ENCODE assay signal across 5 mouse cellular contexts in the genomic region with DNA sequence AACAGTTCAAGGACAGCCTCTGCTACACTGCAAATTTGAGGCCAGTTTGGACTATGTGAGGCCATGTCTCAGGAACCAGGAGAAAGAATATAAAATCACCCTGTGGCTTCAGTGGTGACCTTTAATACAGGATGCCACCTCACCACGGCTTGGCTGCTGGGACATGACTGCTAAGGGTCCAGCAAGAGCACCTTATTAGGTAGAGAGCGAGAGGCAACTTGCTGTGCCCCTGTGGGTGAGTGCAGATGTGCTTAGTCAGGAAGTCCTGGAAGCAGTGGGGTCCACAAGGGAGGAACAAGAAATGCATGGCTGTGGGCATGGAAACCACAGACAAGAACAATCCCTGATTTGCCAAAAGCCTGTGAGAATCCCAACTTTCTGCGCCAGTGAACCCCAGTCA. TPM values are rescaled to one million over a fixed set of nuclear protein-coding genes. Genes with fewer than 3 reads are reported as not detected.
A peak's percentile ranks its signal among the peaks of the same experiment; 100 is the strongest.
DNase-seq lines count a peak whose midpoint lies in the region; ATAC-seq lines count a peak whose summit lies in the region.
"Not testable (repeated sequence)": the region's sequence is repeated elsewhere in the genome, so short reads cannot be mapped to it uniquely, and the experiment has no call there.
"Had no signal": no experiment of that assay in that cellular context is flagged by ENCODE, and none has a peak within 500 bp of the region (broad histone marks: within the 10 kb centered on the region; RNA-seq: fewer than 3 reads in every experiment).

No protein-coding gene starts in this region.

- H3K27me3 ChIP-seq in heart, embryonic 10.5 days (ENCODE audit: insufficient read depth, poor library complexity, severe bottlenecking); midbrain, embryonic 11.5 days (ENCODE audit: control insufficient read depth, insufficient read depth, low read length): not testable (repeated sequence)

- WGBS in heart, embryonic 10.5 days, result 78% methylated on average over 3 of the region's 3 CpGs
- 90% methylated on average over 2 of the region's 3 CpGs for WGBS in midbrain, embryonic 11.5 days

- not testable (repeated sequence) for H3K4me2 ChIP-seq in midbrain, embryonic 11.5 days

- H3K9me3 ChIP-seq in heart, embryonic 10.5 days; midbrain, embryonic 11.5 days (ENCODE audit: control insufficient read depth, low read length): not testable (repeated sequence)

- H3K4me3 ChIP-seq in heart, embryonic 10.5 days; midbrain, embryonic 11.5 days (ENCODE audit: low read depth, low read length): not testable (repeated sequence)

- peak; percentile 53 for DNase-seq in heart, adult 11 months
- DNase-seq in heart, embryonic 10.5 days (ENCODE audit: low spot score), result peak; percentile 27
- DNase-seq in midbrain, embryonic 11.5 days (ENCODE audit: low spot score, missing footprints), result peak; percentile 72

- not testable (repeated sequence) for ATAC-seq in midbrain, embryonic 11.5 days (ENCODE audit: low FRiP score)

- not testable (repeated sequence) for H3K27ac ChIP-seq in heart, embryonic 10.5 days; midbrain, embryonic 11.5 days (ENCODE audit: low read depth, low read length)

- H3K9ac ChIP-seq in midbrain, embryonic 11.5 days (ENCODE audit: low read length), result not testable (repeated sequence)

- not testable (repeated sequence) for H3K36me3 ChIP-seq in heart, embryonic 10.5 days; midbrain, embryonic 11.5 days (ENCODE audit: control insufficient read depth, insufficient read depth, low read length)

- not testable (repeated sequence) for H3K4me1 ChIP-seq in heart, embryonic 10.5 days; midbrain, embryonic 11.5 days (ENCODE audit: control insufficient read depth, insufficient read depth, low read length)

RNA-seq across cellular contexts. Expression of a gene that starts 9.6 kb away (rescaled TPM):
- 11.3 and 12.1 TPM in 2 replicates for polyA plus RNA-seq in heart, embryonic 10.5 days (2016; fragmentation: Nextera tagmentation; extraction: Ambion mirVana)
- polyA plus RNA-seq in midbrain, embryonic 11.5 days (2014; fragmentation: Nextera tagmentation; extraction: Ambion mirVana), result 25.4 and 25.6 TPM in 2 replicates
- polyA plus RNA-seq: G1E had no signal

RNA-seq across cellular contexts. Expression of a gene that starts 34.0 kb away (rescaled TPM):
- polyA plus RNA-seq in heart, embryonic 10.5 days (2016; fragmentation: Nextera tagmentation; extraction: Ambion mirVana), result 64.5 and 77.2 TPM in 2 replicates
- polyA plus RNA-seq in midbrain, embryonic 11.5 days (2014; fragmentation: Nextera tagmentation; extraction: Ambion mirVana), result 42.7 and 44.2 TPM in 2 replicates
- polyA plus RNA-seq: activated CD4-positive, CD25-positive, alpha-beta regulatory T cell, adult 4 months; G1E had no signal
